Mouse (Mus musculus): ENCODE data around the gene Hs2st1. TPM values are rescaled to one million over a fixed set of nuclear protein-coding genes. Genes with fewer than 3 reads are reported as not detected.

Gene Hs2st1
- polyA plus RNA-seq, 1 experiment from 2014 or later = 12.1 TPM

- Histone ChIP-seq H3K4me2 (ENCODE audit: low read length) (no peak overlapping the region), H3K4me3 (ENCODE audit: low read length) (no peak overlapping the region), H3K27me3 (replicated peaks; ENCODE audit: control insufficient read depth, insufficient read depth, low read length) (no peaks in the 10 kb centered on the region), H3K36me3 (ENCODE audit: control insufficient read depth, insufficient read depth, low read length) (no peaks in the 10 kb centered on the region), H3K27ac (ENCODE audit: low read depth, low read length) (no peak overlapping the region), H3K4me1 (ENCODE audit: control insufficient read depth, insufficient read depth, low read depth, low read length) (peaks cover 12% of the 10 kb centered on the region), H3K9ac (ENCODE audit: low read depth, low read length) (no peak overlapping the region), H3K9me3 (ENCODE audit: control insufficient read depth, low read length) (no peaks in the 10 kb centered on the region)
- 35% methylated on average over 5 of the region's 5 CpGs for WGBS
- peak; percentile 48 for ATAC-seq
Measured at GRCm38 (mm10) chr3:144531023-144531422, 39.0 kb downstream of the Hs2st1 start.

DNA sequence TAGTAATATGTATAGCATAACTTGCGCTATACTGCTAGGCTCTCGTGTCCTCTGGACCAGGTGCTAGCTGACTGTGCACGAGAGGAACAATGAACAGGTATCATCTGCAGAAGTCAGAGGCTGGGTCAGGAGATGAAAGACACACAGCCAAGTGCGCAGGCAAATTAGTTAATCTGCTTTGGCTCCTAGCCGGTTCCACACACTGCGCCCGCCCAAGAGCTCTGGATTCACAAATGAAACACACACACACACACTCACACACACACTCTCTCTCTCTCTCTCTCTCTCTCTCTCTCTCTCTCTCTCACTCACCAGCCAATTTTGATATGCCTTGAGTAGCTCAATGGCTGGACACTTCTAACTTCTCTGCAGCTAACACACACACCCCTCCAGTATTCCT, 42.1 kb downstream of the Hs2st1 start:
- Histone ChIP-seq H3K36me3 (ENCODE audit: control insufficient read depth, insufficient read depth, low read length) (no peaks in the 10 kb centered on the region), H3K4me1 (ENCODE audit: control insufficient read depth, insufficient read depth, low read depth, low read length) (peaks cover 12% of the 10 kb centered on the region), H3K9me3 (ENCODE audit: control insufficient read depth, low read length) (no peaks in the 10 kb centered on the region), H3K27ac (ENCODE audit: low read depth, low read length) (no peak overlapping the region), H3K4me3 (ENCODE audit: low read length) (no peak overlapping the region), H3K27me3 (replicated peaks; ENCODE audit: control insufficient read depth, insufficient read depth, low read length) (no peaks in the 10 kb centered on the region), H3K9ac (ENCODE audit: low read depth, low read length) (no peak overlapping the region), H3K4me2 (ENCODE audit: low read length) (no peak overlapping the region)
- WGBS = 76% methylated on average over 7 of the region's 7 CpGs
- ATAC-seq = no peak

GRCm38 (mm10) chr3:144519581-144520272, 50.3 kb downstream of the Hs2st1 start:
- no peaks in the 10 kb centered on the region for H3K9me3 ChIP-seq (ENCODE audit: control insufficient read depth, low read length)
- 51% methylated on average over 10 of the region's 10 CpGs for WGBS
- H3K27me3 ChIP-seq (replicated peaks; ENCODE audit: control insufficient read depth, insufficient read depth, low read length) = no peaks in the 10 kb centered on the region
- H3K4me2 ChIP-seq (ENCODE audit: low read length) = no peak overlapping the region
- no peak overlapping the region for H3K4me3 ChIP-seq (ENCODE audit: low read length)
- no peaks in the 10 kb centered on the region for H3K4me1 ChIP-seq (ENCODE audit: control insufficient read depth, insufficient read depth, low read depth, low read length)
- ATAC-seq = peak; percentile 66
- no peak overlapping the region for H3K27ac ChIP-seq (ENCODE audit: low read depth, low read length)
- H3K36me3 ChIP-seq (ENCODE audit: control insufficient read depth, insufficient read depth, low read length) = no peaks in the 10 kb centered on the region
- no peak overlapping the region for H3K9ac ChIP-seq (ENCODE audit: low read depth, low read length)

DNA sequence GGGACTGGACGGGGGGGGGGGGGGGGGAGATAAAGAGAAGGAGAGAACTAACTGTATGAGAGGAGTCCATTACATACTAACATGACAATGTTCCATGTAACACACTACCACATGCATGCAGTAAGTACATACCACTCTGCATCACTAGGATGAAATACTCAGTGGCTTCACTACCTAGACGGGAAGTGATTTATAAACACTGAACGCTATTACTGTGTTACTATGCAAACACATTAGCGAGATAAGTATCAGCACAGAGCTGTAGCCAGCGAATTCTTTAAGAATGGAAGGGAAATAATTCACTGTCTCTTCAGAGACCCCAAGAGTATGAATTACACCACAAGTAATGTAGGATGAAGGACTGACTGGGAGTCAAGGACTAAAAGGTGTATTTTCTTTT, 51.1 kb downstream of the Hs2st1 start:
- H3K27me3 ChIP-seq (replicated peaks; ENCODE audit: control insufficient read depth, insufficient read depth, low read length) = no peaks in the 10 kb centered on the region
- no peaks in the 10 kb centered on the region for H3K4me1 ChIP-seq (ENCODE audit: control insufficient read depth, insufficient read depth, low read depth, low read length)
- no peak overlapping the region for H3K27ac ChIP-seq (ENCODE audit: low read depth, low read length)
- H3K9ac ChIP-seq (ENCODE audit: low read depth, low read length) = no peak overlapping the region
- H3K9me3 ChIP-seq (ENCODE audit: control insufficient read depth, low read length) = no peaks in the 10 kb centered on the region
- H3K4me3 ChIP-seq (ENCODE audit: low read length) = no peak overlapping the region
- 70% methylated on average over 5 of the region's 5 CpGs for WGBS
- ATAC-seq = no peak
- no peaks in the 10 kb centered on the region for H3K36me3 ChIP-seq (ENCODE audit: control insufficient read depth, insufficient read depth, low read length)
- no peak overlapping the region for H3K4me2 ChIP-seq (ENCODE audit: low read length)

DNA sequence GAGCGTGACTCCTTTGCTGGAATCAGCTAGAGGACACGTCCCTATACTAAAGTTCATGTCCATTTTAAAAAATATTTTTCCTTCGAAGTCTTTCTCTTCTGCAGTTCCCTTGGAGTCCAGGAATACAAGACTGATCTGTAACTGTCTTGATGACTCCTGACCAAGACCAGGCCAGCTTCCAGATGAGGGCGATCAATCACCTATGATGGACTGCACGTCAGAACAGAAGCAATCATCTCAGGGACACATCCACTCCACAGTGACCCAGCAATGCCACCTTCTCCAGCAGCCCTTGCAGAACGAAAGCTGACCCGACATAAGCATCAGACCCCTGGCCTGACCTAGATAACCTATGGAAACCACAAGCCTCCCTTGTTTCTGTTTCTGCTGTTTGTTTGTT, 54.7 kb downstream of the Hs2st1 start:
- Histone ChIP-seq H3K36me3 (ENCODE audit: control insufficient read depth, insufficient read depth, low read length) (no peaks in the 10 kb centered on the region), H3K9ac (ENCODE audit: low read depth, low read length) (no peak overlapping the region), H3K27me3 (replicated peaks; ENCODE audit: control insufficient read depth, insufficient read depth, low read length) (no peaks in the 10 kb centered on the region), H3K4me3 (ENCODE audit: low read length) (no peak overlapping the region), H3K27ac (ENCODE audit: low read depth, low read length) (no peak overlapping the region), H3K4me1 (ENCODE audit: control insufficient read depth, insufficient read depth, low read depth, low read length) (no peaks in the 10 kb centered on the region), H3K9me3 (ENCODE audit: control insufficient read depth, low read length) (no peaks in the 10 kb centered on the region), H3K4me2 (ENCODE audit: low read length) (no peak overlapping the region)
- no peak for ATAC-seq
- WGBS = 83% methylated on average over 7 of the region's 7 CpGs

DNA sequence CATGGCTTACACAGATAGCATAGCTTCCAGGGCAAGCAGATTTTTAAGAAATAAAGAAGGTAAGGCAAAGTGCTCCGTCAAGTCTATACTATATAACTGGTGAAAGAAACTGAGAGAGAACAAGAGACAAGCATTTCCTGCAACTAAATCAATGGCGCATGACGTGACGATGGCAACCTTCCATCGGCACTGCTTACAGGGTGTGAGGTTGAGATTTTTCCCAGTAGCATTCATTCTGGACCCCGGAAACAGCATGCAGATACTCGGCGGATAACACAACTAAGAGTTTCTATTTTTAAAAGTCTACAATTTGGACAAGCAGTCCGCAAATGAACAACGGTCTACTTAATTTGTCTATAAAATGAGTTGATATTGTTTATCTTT, 55.9 kb downstream of the Hs2st1 start:
- Histone ChIP-seq H3K9ac (ENCODE audit: low read depth, low read length) (no peak overlapping the region), H3K27me3 (replicated peaks; ENCODE audit: control insufficient read depth, insufficient read depth, low read length) (no peaks in the 10 kb centered on the region), H3K9me3 (ENCODE audit: control insufficient read depth, low read length) (no peaks in the 10 kb centered on the region), H3K4me1 (ENCODE audit: control insufficient read depth, insufficient read depth, low read depth, low read length) (no peaks in the 10 kb centered on the region), H3K4me3 (ENCODE audit: low read length) (no peak overlapping the region), H3K36me3 (ENCODE audit: control insufficient read depth, insufficient read depth, low read length) (no peaks in the 10 kb centered on the region), H3K4me2 (ENCODE audit: low read length) (no peak overlapping the region), H3K27ac (ENCODE audit: low read depth, low read length) (no peak overlapping the region)
- no peak for ATAC-seq
- 91% methylated on average over 10 of the region's 10 CpGs for WGBS

DNA sequence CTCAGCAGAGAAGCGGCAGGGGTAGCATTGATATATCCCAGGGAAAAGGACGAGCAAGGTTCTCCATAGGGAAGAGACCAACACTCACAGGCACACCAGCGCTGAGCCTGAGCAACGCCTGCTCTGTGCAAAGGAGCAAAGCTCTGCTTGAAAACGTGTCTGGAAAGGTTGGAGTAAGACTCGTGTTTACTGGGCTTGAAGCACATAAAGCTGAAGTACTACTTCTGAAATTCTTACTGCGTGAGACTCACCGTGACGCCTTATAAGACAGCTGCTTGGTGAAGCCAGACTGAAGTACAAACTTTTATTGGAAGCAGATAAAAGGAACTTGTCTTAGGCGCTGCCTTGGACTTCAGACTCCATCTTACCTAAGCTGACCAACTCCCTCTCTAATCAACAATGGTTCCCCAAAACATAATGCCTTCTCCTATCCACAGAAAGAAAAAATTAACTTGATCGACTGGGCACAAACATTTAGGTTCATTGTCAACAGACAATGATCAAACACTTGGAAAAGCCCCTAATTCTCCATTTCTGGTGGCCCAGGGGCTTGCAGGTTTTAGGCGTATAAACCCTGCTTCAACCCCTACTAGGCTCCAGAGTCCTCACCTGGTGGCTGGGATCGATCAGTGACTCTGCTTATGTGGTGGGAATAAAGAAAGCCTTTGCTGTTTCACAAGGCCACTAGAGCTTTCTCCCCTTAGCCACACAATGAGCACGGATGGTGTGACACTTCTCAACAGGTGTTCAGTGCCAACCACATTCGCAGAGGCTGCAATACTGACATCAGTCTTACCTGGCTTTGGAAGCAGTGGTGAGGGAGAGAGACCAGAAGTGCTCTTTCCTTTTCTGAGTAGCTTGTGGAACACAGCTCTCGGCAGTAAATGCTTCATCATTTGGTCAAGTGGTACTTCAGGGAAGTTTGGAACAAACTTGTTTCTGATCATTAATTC, 56.5 kb downstream of the Hs2st1 start:
- 90% methylated on average over 16 of the region's 16 CpGs for WGBS
- H3K9me3 ChIP-seq (ENCODE audit: control insufficient read depth, low read length) = no peaks in the 10 kb centered on the region
- H3K27ac ChIP-seq (ENCODE audit: low read depth, low read length) = no peak overlapping the region
- H3K4me2 ChIP-seq (ENCODE audit: low read length) = no peak overlapping the region
- H3K4me1 ChIP-seq (ENCODE audit: control insufficient read depth, insufficient read depth, low read depth, low read length) = no peaks in the 10 kb centered on the region
- H3K4me3 ChIP-seq (ENCODE audit: low read length) = no peak overlapping the region
- ATAC-seq = no peak
- H3K9ac ChIP-seq (ENCODE audit: low read depth, low read length) = no peak overlapping the region
- H3K27me3 ChIP-seq (replicated peaks; ENCODE audit: control insufficient read depth, insufficient read depth, low read length) = no peaks in the 10 kb centered on the region
- no peaks in the 10 kb centered on the region for H3K36me3 ChIP-seq (ENCODE audit: control insufficient read depth, insufficient read depth, low read length)

- H3K27me3 ChIP-seq (replicated peaks; ENCODE audit: control insufficient read depth, insufficient read depth, low read length) = no peaks in the 10 kb centered on the region
- no peak for ATAC-seq
- peaks cover 6% of the 10 kb centered on the region for H3K4me1 ChIP-seq (ENCODE audit: control insufficient read depth, insufficient read depth, low read depth, low read length)
- H3K4me2 ChIP-seq (ENCODE audit: low read length) = no peak overlapping the region
- H3K9ac ChIP-seq (ENCODE audit: low read depth, low read length) = no peak overlapping the region
- WGBS = 100% methylated on average over 3 of the region's 3 CpGs
- no peak overlapping the region for H3K4me3 ChIP-seq (ENCODE audit: low read length)
- no peak overlapping the region for H3K27ac ChIP-seq (ENCODE audit: low read depth, low read length)
- no peaks in the 10 kb centered on the region for H3K36me3 ChIP-seq (ENCODE audit: control insufficient read depth, insufficient read depth, low read length)
- H3K9me3 ChIP-seq (ENCODE audit: control insufficient read depth, low read length) = no peaks in the 10 kb centered on the region
Measured at GRCm38 (mm10) chr3:144510724-144511123, 59.3 kb downstream of the Hs2st1 start.

GRCm38 (mm10) chr3:144508342-144508741, 61.6 kb downstream of the Hs2st1 start:
- Histone ChIP-seq H3K27me3 (replicated peaks; ENCODE audit: control insufficient read depth, insufficient read depth, low read length) (no peaks in the 10 kb centered on the region), H3K4me1 (ENCODE audit: control insufficient read depth, insufficient read depth, low read depth, low read length) (peaks cover 6% of the 10 kb centered on the region), H3K9me3 (ENCODE audit: control insufficient read depth, low read length) (no peaks in the 10 kb centered on the region), H3K27ac (ENCODE audit: low read depth, low read length) (no peak overlapping the region), H3K9ac (ENCODE audit: low read depth, low read length) (no peak overlapping the region), H3K4me3 (ENCODE audit: low read length) (no peak overlapping the region), H3K36me3 (ENCODE audit: control insufficient read depth, insufficient read depth, low read length) (no peaks in the 10 kb centered on the region), H3K4me2 (ENCODE audit: low read length) (no peak overlapping the region)
- no peak for ATAC-seq
- WGBS = 81% methylated on average over 4 of the region's 4 CpGs
